Mouse (Mus musculus): ENCODE results near the gene Map3k14. TPM values are rescaled to one million over a fixed set of nuclear protein-coding genes. Genes with fewer than 3 reads are reported as not detected.

The Map3k14 gene
- total RNA-seq, 2 experiments from 2014 or later: 3.3 to 5.0 TPM

GRCm38 (mm10) chr11:103272888-103273287, 5.6 kb upstream of the Map3k14 start:
- no peak for DNase-seq

GRCm38 (mm10) chr11:103271979-103272378, 4.7 kb upstream of the Map3k14 start:
- DNase-seq: no peak

GRCm38 (mm10) chr11:103269426-103269825, 2.2 kb upstream of the Map3k14 start:
- DNase-seq: no peak

- no peak for DNase-seq
These were observed 1.6 kb upstream of the Map3k14 start for GRCm38 (mm10) chr11:103268905-103269304.

- no peak for DNase-seq
These were observed 1.1 kb upstream of the Map3k14 start for GRCm38 (mm10) chr11:103268350-103268749.

GRCm38 (mm10) chr11:103266729-103267345, 435 bp downstream of the Map3k14 start:
- DNase-seq: no peak

- no peak for DNase-seq
These were observed 1.4 kb downstream of the Map3k14 start for GRCm38 (mm10) chr11:103265856-103266255.

GRCm38 (mm10) chr11:103265211-103265610, 2.1 kb downstream of the Map3k14 start:
- no peak for DNase-seq

GRCm38 (mm10) chr11:103264427-103265005, 2.8 kb downstream of the Map3k14 start:
- no peak for DNase-seq

GRCm38 (mm10) chr11:103263551-103263950, 3.7 kb downstream of the Map3k14 start:
- no peak for DNase-seq

GRCm38 (mm10) chr11:103262412-103263267, 4.6 kb downstream of the Map3k14 start:
- DNase-seq: no peak

GRCm38 (mm10) chr11:103261671-103262411, 5.4 kb downstream of the Map3k14 start:
- no peak for DNase-seq

GRCm38 (mm10) chr11:103260515-103261192, 6.6 kb downstream of the Map3k14 start:
- DNase-seq: no peak

- no peak for DNase-seq
These were observed 7.2 kb downstream of the Map3k14 start for GRCm38 (mm10) chr11:103260034-103260433.

GRCm38 (mm10) chr11:103257938-103258481, 9.3 kb downstream of the Map3k14 start:
- no peak for DNase-seq

GRCm38 (mm10) chr11:103253605-103254004, 13.7 kb downstream of the Map3k14 start:
- no peak for DNase-seq

GRCm38 (mm10) chr11:103252380-103252779, 14.9 kb downstream of the Map3k14 start:
- DNase-seq: no peak

- DNase-seq: no peak
These were observed 16.9 kb downstream of the Map3k14 start for GRCm38 (mm10) chr11:103250324-103250723.

GRCm38 (mm10) chr11:103249509-103249908, 17.8 kb downstream of the Map3k14 start:
- no peak for DNase-seq

GRCm38 (mm10) chr11:103248837-103249236, 18.4 kb downstream of the Map3k14 start:
- no peak for DNase-seq

GRCm38 (mm10) chr11:103247504-103248177, 19.6 kb downstream of the Map3k14 start:
- peak; percentile 84 for DNase-seq
